Mouse (Mus musculus) Patski (cell line): ENCODE measurements around the gene Bcor. TPM values are rescaled to one million over a fixed set of nuclear protein-coding genes. Genes with fewer than 3 reads are reported as not detected.

Experiments
- ATAC-seq: fragments of 100-300 bp; one replicate; pipeline ENCODE4 v1.8.0; 2021
- CTCF ChIA-PET: fragments of 350-600 bp; sonication (Branson Sonifier 250); formaldehyde crosslinking; loops from one replicate; lab custom pipeline; 2022; ENCODE audit warnings: inconsistent platforms; lab: Charles Lee
- POLR2A ChIA-PET: fragments of 350-600 bp; sonication (Branson Sonifier 250); formaldehyde crosslinking; loops from one replicate; lab custom pipeline; 2022; ENCODE audit warnings: antibody characterized with exemption, inconsistent platforms; lab: Charles Lee
- DNase-seq: peaks from one replicate; pipeline ENCODE4 v3.0.0-alpha.2; 2011; ENCODE audit warnings: low read depth, low spot score
- H3K27me3 ChIP-seq: fragments of 371-371 bp; one replicate; pipeline ENCODE4 v1.5.1; 2021
- CTCF ChIP-seq: fragments of 100-300 bp; IDR thresholded peaks from one replicate; pipeline ENCODE4 v1.5.1; 2021
- in situ Hi-C: fragments of 300-500 bp; cut with MboI; formaldehyde crosslinking; loops from 3 replicates; pipeline ENCODE4 v1.11.1; 2018; ENCODE audit warnings: low pct_unique_long_range_greater_than_20kb, mixed read lengths
- polyA plus RNA-seq: library from polyadenylated mRNA; unstranded; gene quantifications from one replicate; pipeline ENCODE4 v1.2.3, GENCODE M21; 2021

Bcor gene
- polyA plus RNA-seq, 1 experiment from 2014 or later = 19.8 TPM

GRCm38 (mm10) chrX:12085949-12086348 is 74.2 kb downstream of the Bcor start:
- peaks cover 10% of the 10 kb centered on the region for H3K27me3 ChIP-seq
- in situ Hi-C loops = no loop called here

GRCm38 (mm10) chrX:12085290-12085689 is 74.9 kb downstream of the Bcor start:
- POLR2A ChIA-PET = no interaction called here
- no peak for DNase-seq
- in situ Hi-C loops = no loop called here
- CTCF ChIA-PET = no interaction called here
- peaks cover 10% of the 10 kb centered on the region for H3K27me3 ChIP-seq
- no peak for ATAC-seq
- no peak for TF ChIP-seq CTCF

More at GRCm38 (mm10) chrX:12085949-12086348, 74.2 kb downstream of the Bcor start:
- ChIA-PET CTCF (no interaction called here), POLR2A (no interaction called here)
- ATAC-seq (no peak), DNase-seq (no peak)
- TF ChIP-seq CTCF = no peak

- no peak for TF ChIP-seq CTCF
- POLR2A ChIA-PET = interaction anchor here (0.9 kb wide), 1 partner anchor 26 kb away, joined by 3 read pairs; no protein-coding TSS in a partner anchor
- CTCF ChIA-PET = no interaction called here
- H3K27me3 ChIP-seq = peaks cover 10% of the 10 kb centered on the region
- in situ Hi-C loops = no loop called here
- no peak for ATAC-seq
- DNase-seq = no peak
Observed at GRCm38 (mm10) chrX:12084698-12085097, 75.5 kb downstream of the Bcor start.

GRCm38 (mm10) chrX:12083631-12084030 is 76.5 kb downstream of the Bcor start:
- DNase-seq = no peak
- no peak for ATAC-seq
- no peak for TF ChIP-seq CTCF

GRCm38 (mm10) chrX:12082736-12083135 is 77.4 kb downstream of the Bcor start:
- no peak for TF ChIP-seq CTCF
- ATAC-seq = no peak
- POLR2A ChIA-PET = no interaction called here
- DNase-seq = no peak
- in situ Hi-C loops = no loop called here
- H3K27me3 ChIP-seq = peaks cover 10% of the 10 kb centered on the region
- CTCF ChIA-PET = no interaction called here

More at GRCm38 (mm10) chrX:12083631-12084030, 76.5 kb downstream of the Bcor start:
- H3K27me3 ChIP-seq = peaks cover 10% of the 10 kb centered on the region
- in situ Hi-C loops = no loop called here
- ChIA-PET CTCF (no interaction called here), POLR2A (interaction anchor here (0.8 to 0.9 kb wide), 2 partner anchors 27 to 78 kb away, joined by 3 read pairs; no protein-coding TSS in a partner anchor)

DNA sequence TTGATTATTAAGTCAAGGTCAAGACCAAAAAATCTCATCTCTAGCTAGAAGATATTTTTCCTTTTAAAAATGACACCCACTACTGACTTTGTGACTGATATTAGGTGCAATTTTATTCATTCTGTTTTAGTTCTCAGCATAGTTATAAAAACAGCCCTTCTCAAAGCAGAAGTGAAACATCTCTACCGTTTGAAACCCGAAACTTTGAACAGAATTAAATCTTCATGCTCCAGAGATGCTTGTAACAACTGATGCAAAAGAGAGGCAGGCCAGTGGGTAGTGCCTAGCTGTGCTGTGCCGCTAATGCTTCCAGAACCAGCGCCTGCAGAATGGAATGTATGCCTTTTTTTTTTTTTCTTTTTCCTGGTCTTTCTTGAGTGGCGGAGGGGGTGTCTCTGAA is 78.0 kb downstream of the Bcor start:
- ATAC-seq (no peak), DNase-seq (no peak)
- TF ChIP-seq CTCF = no peak
- peaks cover 10% of the 10 kb centered on the region for H3K27me3 ChIP-seq
- POLR2A ChIA-PET = interaction anchor here (0.6 kb wide), 1 partner anchor 170 kb away, joined by 7 read pairs; no protein-coding TSS in a partner anchor
- in situ Hi-C loops = no loop called here
- CTCF ChIA-PET = no interaction called here

GRCm38 (mm10) chrX:12081741-12082155 is 78.4 kb downstream of the Bcor start:
- in situ Hi-C loops = no loop called here
- no peak for TF ChIP-seq CTCF
- ChIA-PET POLR2A (interaction anchor here (0.6 kb wide), 1 partner anchor 170 kb away, joined by 7 read pairs; no protein-coding TSS in a partner anchor), CTCF (no interaction called here)
- peaks cover 10% of the 10 kb centered on the region for H3K27me3 ChIP-seq
- ATAC-seq (no peak), DNase-seq (no peak)

GRCm38 (mm10) chrX:12080904-12081740 is 79.0 kb downstream of the Bcor start:
- in situ Hi-C loops = no loop called here
- TF ChIP-seq CTCF = no peak
- CTCF ChIA-PET = no interaction called here
- H3K27me3 ChIP-seq = peaks cover 6% of the 10 kb centered on the region
- POLR2A ChIA-PET = no interaction called here
- DNase-seq (no peak), ATAC-seq (no peak)

- TF ChIP-seq CTCF = no peak
- POLR2A ChIA-PET = interaction anchor here (0.6 kb wide), 1 partner anchor 1168 kb away, joined by 3 read pairs; no protein-coding TSS in a partner anchor
Observed at GRCm38 (mm10) chrX:12080095-12080903, 79.9 kb downstream of the Bcor start.

DNA sequence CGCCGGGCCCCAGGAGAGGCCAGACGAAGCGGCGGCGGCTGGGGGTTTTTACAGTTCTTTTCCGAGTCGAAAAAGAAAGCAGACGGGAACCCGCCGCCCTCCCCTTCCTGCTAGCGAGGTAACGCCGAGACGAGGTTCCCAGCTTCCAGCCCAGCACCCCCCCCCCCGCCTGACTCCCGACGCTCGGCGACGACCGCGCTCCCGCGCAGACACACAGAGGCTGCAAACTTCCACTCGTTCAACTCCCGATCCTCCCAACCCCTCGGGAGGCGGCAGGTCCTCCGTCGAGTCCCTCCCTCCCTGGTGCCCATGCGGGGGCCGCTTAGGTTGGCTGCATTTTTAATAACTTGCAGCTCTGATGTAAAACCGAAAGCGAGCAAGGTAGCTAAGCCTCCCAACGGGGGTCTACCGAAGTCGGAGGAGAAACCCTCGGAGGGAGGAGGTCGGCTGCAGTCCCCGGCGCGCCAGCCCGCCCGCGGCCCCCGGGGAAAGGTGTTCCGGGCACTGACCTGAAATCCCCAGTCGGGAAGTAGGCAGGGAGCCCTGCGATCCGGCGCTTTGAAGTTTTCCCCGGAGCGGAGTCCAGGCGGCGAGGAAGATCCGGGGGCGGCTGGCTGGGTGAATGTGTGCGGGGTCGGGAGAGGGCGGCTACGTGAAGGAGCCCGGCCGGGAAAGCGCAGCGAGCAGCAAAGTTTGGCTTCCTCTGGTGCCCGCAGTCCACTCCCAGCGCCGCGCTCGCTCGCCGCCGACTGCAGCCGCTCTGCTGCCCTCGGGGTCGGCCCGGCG is 80.7 kb downstream of the Bcor start:
- ChIA-PET POLR2A (interaction anchor here (0.6 to 0.7 kb wide), 4 partner anchors 16 to 1167 kb away, joined by 3 to 7 read pairs (median 3); no protein-coding TSS in a partner anchor), CTCF (no interaction called here)
- in situ Hi-C loops = no loop called here
- no peak for DNase-seq
- no peak for TF ChIP-seq CTCF
- ATAC-seq = peak; percentile 14
- H3K27me3 ChIP-seq = peaks cover 5% of the 10 kb centered on the region

More at GRCm38 (mm10) chrX:12080095-12080903, 79.9 kb downstream of the Bcor start:
- ATAC-seq (no peak), DNase-seq (no peak)
- in situ Hi-C loops = no loop called here
- CTCF ChIA-PET = no interaction called here
- H3K27me3 ChIP-seq = peaks cover 5% of the 10 kb centered on the region
